Mouse (Mus musculus) Patski (cell line): ENCODE data around the gene Gm6309. TPM values are rescaled to one million over a fixed set of nuclear protein-coding genes. Genes with fewer than 3 reads are reported as not detected.
"Not testable (repeated sequence)": the region's sequence is repeated elsewhere in the genome, so short reads cannot be mapped to it uniquely, and the experiment has no call there.

Experiments
- ATAC-seq: fragments of 100-300 bp; one replicate; pipeline ENCODE4 v1.8.0; 2021
- CTCF ChIA-PET: fragments of 350-600 bp; sonication (Branson Sonifier 250); formaldehyde crosslinking; loops from one replicate; lab custom pipeline; 2022; ENCODE audit warnings: inconsistent platforms; lab: Charles Lee
- POLR2A ChIA-PET: fragments of 350-600 bp; sonication (Branson Sonifier 250); formaldehyde crosslinking; loops from one replicate; lab custom pipeline; 2022; ENCODE audit warnings: antibody characterized with exemption, inconsistent platforms; lab: Charles Lee
- DNase-seq: peaks from one replicate; pipeline ENCODE4 v3.0.0-alpha.2; 2011; ENCODE audit warnings: low read depth, low spot score
- H3K27me3 ChIP-seq: fragments of 371-371 bp; one replicate; pipeline ENCODE4 v1.5.1; 2021
- CTCF ChIP-seq: fragments of 100-300 bp; IDR thresholded peaks from one replicate; pipeline ENCODE4 v1.5.1; 2021
- in situ Hi-C: fragments of 300-500 bp; cut with MboI; formaldehyde crosslinking; loops from 3 replicates; pipeline ENCODE4 v1.11.1; 2018; ENCODE audit warnings: low pct_unique_long_range_greater_than_20kb, mixed read lengths
- polyA plus RNA-seq: library from polyadenylated mRNA; unstranded; gene quantifications from one replicate; pipeline ENCODE4 v1.2.3, GENCODE M21; 2021

The Gm6309 gene
- not detected for polyA plus RNA-seq

- CTCF ChIA-PET, in situ Hi-C loops, H3K27me3 ChIP-seq, DNase-seq, POLR2A ChIA-PET, ATAC-seq: not testable (repeated sequence)
Measured at GRCm38 (mm10) chr5:146170621-146171020, at the start of gene Gm6309. Gm6309 (minus strand) TSS chr5:146170721.

- CTCF ChIA-PET = interaction anchor here (0.9 to 2.0 kb wide), 4 partner anchors 8 to 22 kb away, joined by 3 to 6 read pairs (median 4); no protein-coding TSS in a partner anchor
- DNase-seq = peak; percentile 31
- ATAC-seq = peak; percentile 77
- POLR2A ChIA-PET = interaction anchor here (1.5 kb wide), 1 partner anchor 10 kb away, joined by 3 read pairs; no protein-coding TSS in a partner anchor
- no peaks in the 10 kb centered on the region for H3K27me3 ChIP-seq
- in situ Hi-C loops = no loop called here
- no peak for TF ChIP-seq CTCF
Measured at GRCm38 (mm10) chr5:146205537-146205936, 35.0 kb upstream of the Gm6309 start.

GRCm38 (mm10) chr5:146203921-146204320 is 33.4 kb upstream of the Gm6309 start:
- in situ Hi-C loops = no loop called here
- no peaks in the 10 kb centered on the region for H3K27me3 ChIP-seq
- POLR2A ChIA-PET = interaction anchor here (0.5 kb wide), 1 partner anchor 690 kb away, joined by 3 read pairs; no protein-coding TSS in a partner anchor
- TF ChIP-seq CTCF = no peak
- DNase-seq = no peak
- CTCF ChIA-PET = interaction anchor here (1.0 kb wide), 1 partner anchor 127 kb away, joined by 3 read pairs; no protein-coding TSS in a partner anchor
- ATAC-seq = no peak

GRCm38 (mm10) chr5:146200580-146200979 is 30.1 kb upstream of the Gm6309 start:
- ATAC-seq (no peak), DNase-seq (no peak)
- peak; percentile 46 for TF ChIP-seq CTCF
- ChIA-PET POLR2A (no interaction called here), CTCF (no interaction called here)
- H3K27me3 ChIP-seq = no peaks in the 10 kb centered on the region
- in situ Hi-C loops = no loop called here

- ChIA-PET POLR2A (no interaction called here), CTCF (interaction anchor here (1.0 kb wide), 1 partner anchor 182 kb away, joined by 3 read pairs; no protein-coding TSS in a partner anchor)
- TF ChIP-seq CTCF = no peak
- in situ Hi-C loops = loop anchor here (25.0 kb wide), 1 partner anchor 263 kb away; no protein-coding TSS in a partner anchor
- no peaks in the 10 kb centered on the region for H3K27me3 ChIP-seq
- DNase-seq (no peak), ATAC-seq (no peak)
Measured at GRCm38 (mm10) chr5:146199540-146199939, 29.0 kb upstream of the Gm6309 start.

GRCm38 (mm10) chr5:146199073-146199472 is 28.6 kb upstream of the Gm6309 start:
- in situ Hi-C loops = loop anchor here (25.0 kb wide), 1 partner anchor 263 kb away; no protein-coding TSS in a partner anchor
- no peak for TF ChIP-seq CTCF
- DNase-seq (no peak), ATAC-seq (no peak)
- POLR2A ChIA-PET = no interaction called here
- H3K27me3 ChIP-seq = no peaks in the 10 kb centered on the region
- CTCF ChIA-PET = interaction anchor here (0.8 to 1.0 kb wide), 2 partner anchors 18 to 183 kb away, joined by 3 read pairs; no protein-coding TSS in a partner anchor

- no peak for ATAC-seq
- no peak for DNase-seq
- in situ Hi-C loops = loop anchor here (5.0 to 25.0 kb wide), 2 partner anchors 109 to 269 kb away; no protein-coding TSS in a partner anchor
- ChIA-PET POLR2A (no interaction called here), CTCF (interaction anchor here (1.3 kb wide), 1 partner anchor 108 kb away, joined by 3 read pairs; no protein-coding TSS in a partner anchor)
- no peak for TF ChIP-seq CTCF
- no peaks in the 10 kb centered on the region for H3K27me3 ChIP-seq
Measured at GRCm38 (mm10) chr5:146193360-146193759, 22.8 kb upstream of the Gm6309 start.

- no peak for TF ChIP-seq CTCF
- POLR2A ChIA-PET = no interaction called here
- CTCF ChIA-PET = no interaction called here
- H3K27me3 ChIP-seq = no peaks in the 10 kb centered on the region
- no peak for DNase-seq
- in situ Hi-C loops = loop anchor here (5.0 to 25.0 kb wide), 2 partner anchors 112 to 272 kb away; no protein-coding TSS in a partner anchor
- no peak for ATAC-seq
Measured at GRCm38 (mm10) chr5:146190501-146191269, 20.2 kb upstream of the Gm6309 start.

- DNase-seq = no peak
- CTCF ChIA-PET = no interaction called here
- in situ Hi-C loops = loop anchor here (5.0 to 25.0 kb wide), 2 partner anchors 112 to 272 kb away; no protein-coding TSS in a partner anchor
- POLR2A ChIA-PET = no interaction called here
- no peak for TF ChIP-seq CTCF
- H3K27me3 ChIP-seq = no peaks in the 10 kb centered on the region
- no peak for ATAC-seq
Measured at GRCm38 (mm10) chr5:146190093-146190492, 19.6 kb upstream of the Gm6309 start.

- no peak for TF ChIP-seq CTCF
- POLR2A ChIA-PET = no interaction called here
- CTCF ChIA-PET = interaction anchor here (0.7 to 1.2 kb wide), 3 partner anchors 78 to 122 kb away, joined by 3 to 4 read pairs (median 3); no protein-coding TSS in a partner anchor
- in situ Hi-C loops = loop anchor here (25.0 kb wide), 1 partner anchor 274 kb away; no protein-coding TSS in a partner anchor
- ATAC-seq = no peak
- no peak for DNase-seq
- peaks cover 1% of the 10 kb centered on the region for H3K27me3 ChIP-seq
Measured at GRCm38 (mm10) chr5:146188712-146189111, 18.2 kb upstream of the Gm6309 start.
